Mouse (Mus musculus) embryonic facial prominence, embryonic 13.5 days (tissue): ENCODE measurements around the gene Prdm1. TPM values are rescaled to one million over a fixed set of nuclear protein-coding genes. Genes with fewer than 3 reads are reported as not detected.

Experiments
- ATAC-seq: fragments of 200-750 bp; cut with Nextera tagmentation; 2 replicates; pipeline ENCODE4 v1.8.0; 2017; ENCODE audit warnings: low read depth; ENCODE audit not compliant: insufficient number of reproducible peaks, insufficient read depth, low FRiP score, low TSS enrichment
- H3K27ac ChIP-seq: fragments of 300-500 bp; sonication (generic); 2 replicates; pipeline ENCODE4 v1.5.1; 2015; ENCODE audit warnings: moderate library complexity, mild to moderate bottlenecking, inconsistent platforms
- H3K27me3 ChIP-seq: fragments of 300-500 bp; sonication (generic); 2 replicates; pipeline ENCODE4 v1.6.1; 2015; ENCODE audit warnings: mild to moderate bottlenecking, inconsistent platforms
- H3K36me3 ChIP-seq: fragments of 300-500 bp; sonication (generic); 2 replicates; pipeline ENCODE4 v1.6.1; 2015; ENCODE audit warnings: mild to moderate bottlenecking, inconsistent platforms
- H3K4me1 ChIP-seq: fragments of 300-500 bp; sonication (generic); 2 replicates; pipeline ENCODE4 v1.6.1; 2015; ENCODE audit warnings: inconsistent platforms
- H3K4me2 ChIP-seq: fragments of 300-500 bp; sonication (generic); 2 replicates; pipeline ENCODE4 v1.6.1; 2015; ENCODE audit warnings: moderate library complexity, mild to moderate bottlenecking, inconsistent platforms
- H3K4me3 ChIP-seq: fragments of 300-500 bp; sonication (generic); 2 replicates; pipeline ENCODE4 v1.5.1; 2015; ENCODE audit warnings: mild to moderate bottlenecking, inconsistent platforms
- H3K9ac ChIP-seq: fragments of 300-500 bp; sonication (generic); 2 replicates; pipeline ENCODE4 v1.6.1; 2015; ENCODE audit warnings: mild to moderate bottlenecking, inconsistent platforms
- H3K9me3 ChIP-seq: fragments of 300-500 bp; sonication (generic); 2 replicates; pipeline ENCODE4 v1.6.1; 2016; ENCODE audit warnings: inconsistent platforms
- WGBS: fragments of 180-500 bp; shearing (Covaris S2); methylation state at CpG from one replicate; pipeline ENCODE4 v1.1.7; 2015; ENCODE audit warnings: mixed read lengths; 5-methylcytosine and 5-hydroxymethylcytosine counted together
- polyA plus RNA-seq: library from polyadenylated mRNA; unstranded; fragments of >200 nt; fragmentation: Nextera tagmentation; extraction: Ambion mirVana; gene quantifications from 2 replicates; pipeline ENCODE4 v1.2.1, GENCODE M21; 2015

The Prdm1 gene
- polyA plus RNA-seq, 1 experiment from 2014 or later: 7.0 TPM

DNA sequence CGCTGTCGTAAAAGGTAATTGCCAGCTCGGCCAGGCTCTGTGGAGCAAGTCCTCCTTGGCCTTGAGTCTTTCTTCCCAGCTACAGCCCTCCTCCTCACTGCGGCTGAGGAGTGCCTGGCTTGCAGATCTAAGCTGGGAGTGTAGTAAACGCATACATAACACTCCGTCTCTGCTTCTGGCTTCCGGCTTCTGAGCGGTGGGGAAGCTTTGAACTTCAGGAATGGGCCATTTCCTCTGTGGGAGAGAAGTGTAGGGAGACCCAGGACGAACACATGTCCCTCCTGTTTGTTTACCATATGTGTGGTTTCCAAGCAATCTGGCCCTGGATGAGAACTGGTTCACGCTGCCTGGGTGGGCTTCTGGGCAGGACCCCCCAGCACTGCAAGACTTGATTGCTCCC lies 119.2 kb downstream of the Prdm1 start:
- Histone ChIP-seq H3K36me3 (no peaks in the 10 kb centered on the region), H3K9ac (no peak overlapping the region), H3K4me1 (peaks cover 4% of the 10 kb centered on the region; the same call in 1 of the 2 replicates), H3K4me3 (no peak overlapping the region), H3K4me2 (no peak overlapping the region), H3K27ac (no peak overlapping the region), H3K9me3 (no peaks in the 10 kb centered on the region), H3K27me3 (no peaks in the 10 kb centered on the region)
- ATAC-seq: no peak
- 64% methylated on average over 10 of the region's 10 CpGs for WGBS

DNA sequence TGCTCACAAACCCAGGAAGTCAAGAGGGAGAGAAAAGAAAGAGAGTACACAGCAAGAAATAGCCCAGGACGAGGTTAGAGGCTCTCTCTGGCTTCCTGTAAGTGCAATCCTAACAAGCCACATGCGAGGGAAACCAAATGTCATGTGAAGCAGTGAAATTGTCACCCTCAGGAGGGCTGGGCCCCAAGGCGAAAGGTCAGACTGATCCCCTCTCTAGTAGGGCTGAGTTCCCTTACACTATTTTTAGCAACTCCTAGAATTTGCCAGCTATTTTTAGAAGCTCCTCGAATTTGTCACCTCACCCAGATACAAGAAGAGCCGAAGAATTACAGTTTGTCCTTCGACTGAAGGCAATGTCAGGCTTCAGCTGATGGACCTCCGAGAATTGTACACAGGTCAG lies 124.9 kb downstream of the Prdm1 start:
- Histone ChIP-seq H3K27ac (no peak overlapping the region), H3K4me1 (0 out of 2 replicates have a peak, but pooled peaks cover 2% of the 10 kb centered on the region), H3K4me2 (no peak overlapping the region), H3K9me3 (no peaks in the 10 kb centered on the region), H3K4me3 (no peak overlapping the region), H3K9ac (no peak overlapping the region), H3K27me3 (no peaks in the 10 kb centered on the region), H3K36me3 (no peaks in the 10 kb centered on the region)
- no peak for ATAC-seq
- WGBS: 70% methylated on average over 7 of the region's 7 CpGs

DNA sequence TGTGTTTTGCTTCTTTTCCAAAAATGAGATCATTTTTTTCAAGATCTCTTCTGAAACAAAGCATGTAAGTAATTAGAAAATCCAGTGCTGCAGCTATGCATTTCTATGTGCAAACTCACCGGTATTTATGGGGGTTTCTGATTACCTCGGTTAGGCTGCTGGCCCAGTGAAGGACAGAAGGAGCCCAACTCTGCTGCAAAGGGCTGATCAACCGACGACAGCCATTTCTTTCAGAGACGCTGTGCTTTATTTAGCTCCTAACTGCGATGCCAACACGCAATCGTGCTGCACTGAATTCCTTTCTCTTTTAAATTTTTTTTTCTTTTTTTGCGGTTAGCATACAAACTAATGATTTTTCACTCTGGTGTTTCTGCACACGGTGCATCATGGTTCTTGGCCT lies 126.7 kb downstream of the Prdm1 start:
- Histone ChIP-seq H3K27ac (no peak overlapping the region), H3K4me3 (no peak overlapping the region), H3K9me3 (no peaks in the 10 kb centered on the region), H3K36me3 (no peaks in the 10 kb centered on the region), H3K27me3 (no peaks in the 10 kb centered on the region), H3K4me2 (no peak overlapping the region), H3K9ac (no peak overlapping the region), H3K4me1 (0 out of 2 replicates have a peak, but pooled peaks cover 2% of the 10 kb centered on the region)
- 60% methylated on average over 10 of the region's 10 CpGs for WGBS
- no peak for ATAC-seq

DNA sequence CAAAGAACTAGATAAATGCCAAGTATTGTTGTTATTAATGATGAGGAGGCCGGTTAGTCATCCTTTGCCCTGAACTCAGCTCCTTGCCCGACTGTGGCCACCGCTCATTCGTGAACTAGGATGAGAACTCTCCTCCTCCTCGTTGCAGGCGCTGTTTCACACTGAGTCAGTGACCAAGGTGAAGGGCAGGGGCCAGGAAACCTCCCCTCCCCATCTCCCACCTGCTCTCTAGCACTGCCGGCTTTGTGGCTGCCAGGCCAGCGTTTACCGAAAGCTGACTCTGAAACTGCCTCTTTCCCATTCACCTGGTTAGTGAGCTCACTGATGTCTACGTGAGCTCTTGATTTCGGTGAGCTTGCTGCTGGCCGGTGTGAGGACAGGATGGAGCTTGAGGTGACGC lies 127.7 kb downstream of the Prdm1 start:
- Histone ChIP-seq H3K4me3 (no peak overlapping the region), H3K9me3 (no peaks in the 10 kb centered on the region), H3K4me1 (0 out of 2 replicates have a peak, but pooled peaks cover 2% of the 10 kb centered on the region), H3K36me3 (no peaks in the 10 kb centered on the region), H3K27ac (no peak overlapping the region), H3K9ac (no peak overlapping the region), H3K4me2 (no peak overlapping the region), H3K27me3 (no peaks in the 10 kb centered on the region)
- no peak for ATAC-seq
- 65% methylated on average over 13 of the region's 13 CpGs for WGBS

DNA sequence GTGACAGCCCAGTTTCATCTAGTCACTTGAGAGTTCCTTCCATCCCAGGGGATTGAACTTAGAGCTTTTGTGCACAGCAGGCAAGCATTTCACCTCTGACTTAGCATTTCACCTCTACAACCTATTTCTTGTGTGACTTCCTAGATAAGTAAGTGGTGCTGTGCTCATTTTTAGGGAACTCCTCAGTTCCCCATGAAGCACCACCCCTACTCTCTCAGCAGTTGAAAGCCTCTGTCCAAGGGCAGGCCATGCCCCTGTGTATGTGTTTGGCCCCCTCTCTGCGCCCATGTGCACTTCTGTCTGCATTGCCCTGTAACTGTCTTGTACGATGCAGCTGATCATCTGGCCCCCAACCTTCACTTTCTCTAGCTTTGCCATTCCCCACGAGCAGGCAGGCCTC lies 128.2 kb downstream of the Prdm1 start:
- H3K27ac ChIP-seq: no peak overlapping the region
- H3K4me2 ChIP-seq: no peak overlapping the region
- H3K9me3 ChIP-seq: no peaks in the 10 kb centered on the region
- no peaks in the 10 kb centered on the region for H3K27me3 ChIP-seq
- H3K4me1 ChIP-seq: 0 out of 2 replicates have a peak, but pooled peaks cover 2% of the 10 kb centered on the region
- 64% methylated on average over 3 of the region's 3 CpGs for WGBS
- H3K9ac ChIP-seq: no peak overlapping the region
- no peaks in the 10 kb centered on the region for H3K36me3 ChIP-seq
- H3K4me3 ChIP-seq: no peak overlapping the region
- no peak for ATAC-seq

DNA sequence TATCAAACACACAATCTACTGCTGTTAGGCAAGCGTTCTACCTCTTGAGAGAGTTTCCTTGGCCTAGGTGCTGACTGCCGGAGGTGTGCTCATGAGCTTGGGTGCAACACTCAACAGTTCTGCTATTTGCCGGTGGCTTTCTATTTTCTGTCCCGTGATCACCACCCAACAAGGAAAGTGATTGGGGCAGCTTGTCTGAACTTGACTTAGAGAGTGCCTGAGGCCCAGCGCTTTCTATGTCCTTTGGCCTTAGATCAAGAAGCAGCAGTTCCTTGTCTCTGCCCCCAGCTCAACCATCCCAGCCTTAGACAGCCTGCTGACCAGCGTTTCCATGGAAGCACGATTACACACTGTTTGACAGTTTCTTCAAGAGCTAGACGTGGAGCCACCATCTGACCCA lies 135.4 kb downstream of the Prdm1 start:
- ATAC-seq: no peak
- H3K4me1 ChIP-seq: peaks cover 5% of the 10 kb centered on the region; the same call in 1 of the 2 replicates
- no peak overlapping the region for H3K27ac ChIP-seq
- no peaks in the 10 kb centered on the region for H3K27me3 ChIP-seq
- no peak overlapping the region for H3K9ac ChIP-seq
- H3K4me3 ChIP-seq: no peak overlapping the region
- H3K4me2 ChIP-seq: no peak overlapping the region
- H3K9me3 ChIP-seq: no peaks in the 10 kb centered on the region
- no peaks in the 10 kb centered on the region for H3K36me3 ChIP-seq
- WGBS: 83% methylated on average over 8 of the region's 8 CpGs

DNA sequence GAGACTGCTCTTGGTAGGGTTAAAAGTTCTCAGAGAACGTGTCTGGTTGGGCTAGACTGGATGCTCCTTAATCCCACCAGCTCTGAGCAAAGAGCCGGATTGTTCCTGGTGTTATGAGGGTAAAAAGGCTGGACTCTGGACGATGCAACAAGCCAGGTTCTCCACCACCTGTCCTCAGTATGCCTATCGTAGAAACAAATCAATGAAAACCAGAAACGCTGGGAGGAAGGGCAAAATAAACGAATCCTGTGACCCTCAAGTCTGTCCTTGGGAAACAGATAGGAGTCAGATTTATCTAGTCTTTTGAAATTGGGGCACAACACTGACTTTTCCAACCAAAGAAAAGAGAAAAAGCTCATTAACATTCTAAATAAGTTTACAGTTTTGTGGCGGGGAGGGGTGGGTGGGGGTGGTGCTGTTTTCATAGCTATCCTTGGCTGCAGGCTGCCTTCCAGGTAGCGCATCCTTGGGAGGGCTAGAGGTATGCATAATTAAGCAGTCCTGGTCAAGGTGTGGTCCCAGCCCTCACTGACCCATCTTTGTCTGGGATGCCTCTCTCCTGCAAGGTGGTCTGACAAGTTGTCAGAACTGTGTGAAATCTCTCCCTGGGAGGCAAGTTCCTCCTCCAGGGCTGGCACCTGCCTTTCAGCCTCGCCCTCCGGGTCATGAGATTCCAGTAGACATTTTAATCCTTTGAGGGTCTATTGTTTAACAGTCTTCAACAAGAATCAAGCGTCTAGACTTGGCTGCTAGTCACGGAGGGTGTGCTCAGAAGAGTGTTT lies 136.6 kb downstream of the Prdm1 start:
- H3K9me3 ChIP-seq: no peaks in the 10 kb centered on the region
- H3K4me3 ChIP-seq: no peak overlapping the region
- no peak overlapping the region for H3K4me2 ChIP-seq
- H3K27me3 ChIP-seq: no peaks in the 10 kb centered on the region
- peaks cover 5% of the 10 kb centered on the region; the same call in 1 of the 2 replicates for H3K4me1 ChIP-seq
- H3K9ac ChIP-seq: no peak overlapping the region
- no peaks in the 10 kb centered on the region for H3K36me3 ChIP-seq
- no peak for ATAC-seq
- 40% methylated on average over 12 of the region's 12 CpGs for WGBS
- H3K27ac ChIP-seq: no peak overlapping the region

DNA sequence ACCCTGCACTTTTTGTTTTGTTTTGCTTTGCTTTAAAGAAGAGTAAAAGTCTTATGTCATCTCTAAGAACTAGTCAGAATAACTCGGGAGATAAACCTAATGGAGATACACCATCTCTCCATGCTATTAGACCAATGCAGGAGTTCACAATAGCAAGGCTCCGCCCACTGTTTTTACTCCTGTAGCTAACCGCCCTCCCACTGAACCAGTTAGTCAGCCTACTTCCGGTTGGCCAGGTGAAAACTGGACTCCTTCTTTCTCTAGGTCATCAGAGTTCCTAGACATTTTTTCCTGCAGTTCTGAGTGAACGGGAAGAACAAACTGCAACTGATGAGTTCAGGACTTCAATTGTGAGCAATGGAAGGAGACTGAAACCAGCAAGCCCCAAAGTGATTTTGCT lies 138.0 kb downstream of the Prdm1 start:
- H3K27me3 ChIP-seq: no peaks in the 10 kb centered on the region
- no peaks in the 10 kb centered on the region for H3K9me3 ChIP-seq
- H3K27ac ChIP-seq: no peak overlapping the region
- no peak overlapping the region for H3K4me3 ChIP-seq
- H3K4me2 ChIP-seq: no peak overlapping the region
- peaks cover 5% of the 10 kb centered on the region; the same call in 1 of the 2 replicates for H3K4me1 ChIP-seq
- 76% methylated on average over 5 of the region's 5 CpGs for WGBS
- H3K9ac ChIP-seq: no peak overlapping the region
- H3K36me3 ChIP-seq: no peaks in the 10 kb centered on the region
- no peak for ATAC-seq

DNA sequence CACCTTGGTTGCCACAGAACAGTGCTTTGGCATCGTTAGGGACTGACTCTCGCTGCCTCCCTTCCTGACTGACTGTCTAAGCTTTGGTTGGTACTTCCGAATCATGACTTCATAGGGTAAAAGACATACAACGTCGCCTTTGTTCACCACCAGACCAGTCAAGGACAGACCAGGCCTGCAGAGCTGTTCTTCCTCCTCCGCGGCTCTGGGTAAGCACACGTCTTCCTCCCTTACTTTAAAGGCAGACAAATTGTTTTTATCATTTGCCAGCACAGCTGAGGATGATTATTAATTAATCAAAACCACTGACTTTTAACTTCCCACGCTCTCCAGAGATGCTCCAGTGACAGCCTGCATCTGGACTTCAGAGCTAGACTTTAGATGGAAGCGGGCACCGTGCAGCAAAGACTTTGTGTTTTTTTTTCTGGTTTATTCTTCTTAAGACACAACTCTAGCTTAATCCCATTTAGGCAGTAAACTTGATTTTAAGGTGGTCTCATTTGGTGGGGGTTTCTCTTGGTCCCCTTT lies 139.5 kb downstream of the Prdm1 start:
- Histone ChIP-seq H3K4me2 (no peak overlapping the region), H3K4me1 (peaks cover 14% of the 10 kb centered on the region), H3K9me3 (no peaks in the 10 kb centered on the region), H3K36me3 (no peaks in the 10 kb centered on the region), H3K4me3 (no peak overlapping the region), H3K27me3 (no peaks in the 10 kb centered on the region), H3K9ac (no peak overlapping the region), H3K27ac (no peak overlapping the region)
- WGBS: 46% methylated on average over 11 of the region's 11 CpGs
- ATAC-seq: no peak
